Mouse (Mus musculus) liver, embryonic 14.5 days (tissue): ENCODE measurements around the gene Fbxo10.

Experiments
- CTCF ChIP-seq: IDR thresholded peaks from 2 replicates; pipeline ENCODE4 v1.5.1; 2016; ENCODE audit warnings: antibody characterized with exemption, low read depth, control low read depth
- EP300 ChIP-seq: IDR thresholded peaks from 2 replicates; pipeline ENCODE4 v1.6.1; 2016; ENCODE audit warnings: antibody characterized with exemption, low read depth

DNA sequence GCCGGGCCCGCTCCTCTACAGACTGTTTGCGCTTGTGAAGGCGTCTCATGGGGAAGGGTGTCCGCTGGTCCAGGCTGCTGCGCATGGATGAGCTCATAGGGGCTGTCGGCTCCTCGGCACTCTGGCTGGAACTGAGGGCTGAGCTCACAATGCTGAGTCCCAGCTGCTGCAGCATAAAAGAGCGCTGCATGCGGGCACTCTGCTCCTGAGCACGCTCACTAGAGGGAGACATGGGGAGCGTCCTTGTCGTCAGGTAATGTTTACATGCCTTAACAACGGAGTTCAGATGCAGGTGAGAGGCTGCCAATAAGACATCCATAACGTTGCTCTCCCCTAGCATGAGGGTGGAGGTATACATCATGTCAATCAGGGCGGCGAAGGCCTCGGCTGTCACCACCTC lies 89.6 kb downstream of the Fbxo10 start:
- TF ChIP-seq CTCF (0 out of 2 replicates have a peak, but pooled peaks have one; percentile 15), EP300 (no peak)
